Mouse (Mus musculus): ENCODE measurements around the gene Rap1gds1.

DNA sequence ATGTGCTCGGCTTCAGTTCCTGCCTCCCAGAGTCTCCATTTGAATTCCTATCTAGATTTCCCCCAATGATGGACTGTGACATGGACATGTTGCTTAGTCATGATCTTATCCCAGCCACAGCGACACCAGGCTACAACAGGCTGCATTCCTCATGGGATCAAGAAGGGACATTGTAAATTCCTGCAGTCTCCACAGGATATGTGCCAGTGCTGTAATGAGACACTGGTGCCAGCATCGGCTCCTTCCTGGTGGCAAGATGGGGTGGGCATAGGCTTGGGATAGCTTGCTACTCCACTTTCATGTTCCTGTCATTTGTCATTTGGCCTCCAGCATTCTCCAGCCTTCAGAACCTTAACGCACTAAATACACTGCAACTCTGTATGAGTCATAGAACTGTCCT is 158.0 kb downstream of the Rap1gds1 start:
- TF ChIP-seq POLR2A (IDR thresholded peaks at IDR 0.05; ENCODE audit: control insufficient read depth, extremely low read depth, insufficient read depth, low read length, poor library complexity), result no peak
- no peak for TF ChIP-seq CTCF (IDR thresholded peaks at IDR 0.05; ENCODE audit: borderline replicate concordance, control insufficient read depth, extremely low read depth, insufficient read depth, low read length, poor library complexity)
